Mouse (Mus musculus): Measurements from ENCODE around the gene Gm49320.

GRCm38 (mm10) chr8:4258678-4259077 is 20.0 kb downstream of the Gm49320 start:
- no peak for TF ChIP-seq POLR2A (IDR thresholded peaks at IDR 0.05; ENCODE audit: extremely low read depth, insufficient read depth, low read length)
- TF ChIP-seq CTCF (IDR thresholded peaks at IDR 0.05; ENCODE audit: low read depth, low read length): no peak

Data from liver, adult 2 months (tissue).